Mouse (Mus musculus) layer of hippocampus, adult 9-10 months (tissue): ENCODE measurements at regions not wholly inside any gene's neighbourhood (a gene's known extent, or its start where the extent isn't known, plus 50 kb on each side); places are given as distances from the start of the nearest gene placed in this dataset.
"Not testable (repeated sequence)": the region's sequence is repeated elsewhere in the genome, so short reads cannot be mapped to it uniquely, and the experiment has no call there.

Experiments
- DNase-seq: peaks from one replicate; pipeline ENCODE4 v3.0.0; 2022; ENCODE audit warnings: low spot score

- no peak for DNase-seq
Observed at GRCm38 (mm10) chr14:9492228-9492627, 826.2 kb upstream of the 4930452B06Rik start.

- DNase-seq, result no peak
Observed at GRCm38 (mm10) chr14:9488585-9488984, 822.5 kb upstream of the 4930452B06Rik start.

- no peak for DNase-seq
Observed at GRCm38 (mm10) chr14:9478981-9479380, 812.9 kb upstream of the 4930452B06Rik start.

GRCm38 (mm10) chr14:9475169-9475568, 809.1 kb upstream of the 4930452B06Rik start:
- peak; percentile 15 for DNase-seq

- no peak for DNase-seq
Observed at GRCm38 (mm10) chr14:9469686-9470085, 803.6 kb upstream of the 4930452B06Rik start.

GRCm38 (mm10) chr14:9468654-9469053, 802.6 kb upstream of the 4930452B06Rik start:
- no peak for DNase-seq

GRCm38 (mm10) chr14:9467690-9468458, 801.8 kb upstream of the 4930452B06Rik start:
- no peak for DNase-seq

GRCm38 (mm10) chr14:9460006-9460405, 794.0 kb upstream of the 4930452B06Rik start:
- DNase-seq, result no peak

- no peak for DNase-seq
Observed at GRCm38 (mm10) chr14:9458856-9459255, 792.8 kb upstream of the 4930452B06Rik start.

GRCm38 (mm10) chr14:9457801-9458495, 791.9 kb upstream of the 4930452B06Rik start:
- DNase-seq, result no peak

GRCm38 (mm10) chr14:9455986-9456385, 789.9 kb upstream of the 4930452B06Rik start:
- DNase-seq, result no peak

GRCm38 (mm10) chr14:9449942-9450341, 783.9 kb upstream of the 4930452B06Rik start:
- no peak for DNase-seq

- no peak for DNase-seq
Observed at GRCm38 (mm10) chr14:9437896-9438295, 771.9 kb upstream of the 4930452B06Rik start.

GRCm38 (mm10) chr14:9435136-9435535, 769.1 kb upstream of the 4930452B06Rik start:
- DNase-seq, result no peak

GRCm38 (mm10) chr14:9433081-9433590, 767.1 kb upstream of the 4930452B06Rik start:
- no peak for DNase-seq

GRCm38 (mm10) chr14:9431798-9432197, 765.8 kb upstream of the 4930452B06Rik start:
- DNase-seq, result no peak

- DNase-seq, result no peak
Observed at GRCm38 (mm10) chr14:9411822-9412403, 745.9 kb upstream of the 4930452B06Rik start.

GRCm38 (mm10) chr14:9403688-9404087, 737.6 kb upstream of the 4930452B06Rik start:
- no peak for DNase-seq

GRCm38 (mm10) chr14:9400861-9401260, 734.8 kb upstream of the 4930452B06Rik start:
- no peak for DNase-seq

GRCm38 (mm10) chr14:9393271-9393771, 727.3 kb upstream of the 4930452B06Rik start:
- peak; percentile 57 for DNase-seq

- not testable (repeated sequence) for DNase-seq
Observed at GRCm38 (mm10) chr14:9389878-9390536, 724.0 kb upstream of the 4930452B06Rik start.

GRCm38 (mm10) chr14:9389180-9389579, 723.1 kb upstream of the 4930452B06Rik start:
- DNase-seq, result no peak
